24 mouse cellular contexts compared by ENCODE assay signal in the genomic region with DNA sequence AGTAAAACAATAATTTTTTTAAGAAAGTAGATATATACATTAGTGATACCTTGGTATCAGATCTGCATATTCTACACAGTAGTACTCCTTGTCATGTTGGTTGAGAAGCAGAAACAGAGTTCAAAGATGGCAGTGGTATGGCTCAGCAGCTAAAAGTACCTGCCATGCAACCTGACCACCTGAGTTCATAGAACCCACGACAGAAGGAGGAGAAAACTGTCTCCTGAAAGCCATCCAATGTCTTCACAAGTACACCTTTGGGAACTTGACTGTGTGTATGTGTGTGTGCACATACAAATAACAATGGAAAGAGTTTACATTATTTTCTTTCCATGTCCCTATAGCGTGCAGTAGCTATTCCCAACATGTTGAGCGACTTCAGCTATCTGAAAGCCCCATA. TPM values are rescaled to one million over a fixed set of nuclear protein-coding genes. Genes with fewer than 3 reads are reported as not detected.
DNase-seq lines count a peak whose midpoint lies in the region; ATAC-seq and TF ChIP-seq lines count a peak whose summit lies in the region.
"Had no signal": no experiment of that assay in that cellular context is flagged by ENCODE, and none has a peak within 500 bp of the region (broad histone marks: within the 10 kb centered on the region; RNA-seq: fewer than 3 reads in every experiment).

No protein-coding gene starts in this region.

- intact Hi-C loops in gastrocnemius, adult 2 months (cut with DNase I): no loop called here

- H3K9me3 ChIP-seq in intestine, postnatal 0 days (ENCODE audit: control insufficient read depth): no peaks in the 10 kb centered on the region
- H3K9me3 ChIP-seq in intestine, embryonic 15.5 days: no peaks in the 10 kb centered on the region
- no peaks in the 10 kb centered on the region for H3K9me3 ChIP-seq in liver, postnatal 0 days (ENCODE audit: low read length)
- no peaks in the 10 kb centered on the region for H3K9me3 ChIP-seq in lung, postnatal 0 days (ENCODE audit: low read length)
- H3K9me3 ChIP-seq: embryonic facial prominence, embryonic 15.5 days; forebrain, embryonic 12.5 days; hindbrain, embryonic 13.5 days had no signal

- no peak overlapping the region for H3K9ac ChIP-seq in intestine, postnatal 0 days (ENCODE audit: low read depth, low read length)
- H3K9ac ChIP-seq in intestine, embryonic 15.5 days: no peak overlapping the region
- H3K9ac ChIP-seq in liver, postnatal 0 days (replicated peaks): 0 out of 2 replicates have a peak overlapping the region, but pooled peaks have one; percentile 31
- no peak overlapping the region for H3K9ac ChIP-seq in lung, postnatal 0 days (replicated peaks; ENCODE audit: low read depth)
- H3K9ac ChIP-seq: embryonic facial prominence, embryonic 15.5 days; forebrain, embryonic 12.5 days; hindbrain, embryonic 13.5 days; lung, embryonic 14.5 days had no signal

- H3K4me2 ChIP-seq in intestine, postnatal 0 days (replicated peaks; ENCODE audit: low read depth): peak overlapping the region; percentile 68
- no peak overlapping the region for H3K4me2 ChIP-seq in intestine, embryonic 15.5 days (replicated peaks)
- peak overlapping the region; percentile 79 for H3K4me2 ChIP-seq in liver, postnatal 0 days (ENCODE audit: low read depth, low read length)
- no peak overlapping the region for H3K4me2 ChIP-seq in lung, postnatal 0 days (replicated peaks; ENCODE audit: low read depth, low read length)
- H3K4me2 ChIP-seq: forebrain, embryonic 12.5 days had no signal

- peak overlapping the region; percentile 83 for H3K4me3 ChIP-seq in gastrocnemius, adult 2 months
- peak overlapping the region; percentile 73 for H3K4me3 ChIP-seq in intestine, postnatal 0 days (ENCODE audit: low read depth, low read length)
- H3K4me3 ChIP-seq in intestine, embryonic 15.5 days (replicated peaks): no peak overlapping the region
- peak overlapping the region; percentile 86 for H3K4me3 ChIP-seq in brown adipose tissue, adult 24 weeks (ENCODE audit: insufficient read depth, low read depth, low read length)
- H3K4me3 ChIP-seq in liver, postnatal 0 days (ENCODE audit: low read depth, low read length): peak overlapping the region; percentile 85
- H3K4me3 ChIP-seq in lung, postnatal 0 days (ENCODE audit: low read depth, low read length): no peak overlapping the region
- H3K4me3 ChIP-seq: embryonic facial prominence, embryonic 15.5 days; forebrain, embryonic 12.5 days; hindbrain, embryonic 13.5 days had no signal

- H3K36me3 ChIP-seq in intestine, postnatal 0 days (ENCODE audit: control insufficient read depth, insufficient read depth): peaks cover 37% of the 10 kb centered on the region
- H3K36me3 ChIP-seq in intestine, embryonic 15.5 days: no peaks in the 10 kb centered on the region
- H3K36me3 ChIP-seq in liver, postnatal 0 days (replicated peaks; ENCODE audit: insufficient read depth, low read length): peaks cover 41% of the 10 kb centered on the region
- no peaks in the 10 kb centered on the region; the same call in 1 of the 2 replicates for H3K36me3 ChIP-seq in lung, postnatal 0 days (ENCODE audit: insufficient read depth, low read length)
- H3K36me3 ChIP-seq: embryonic facial prominence, embryonic 15.5 days; forebrain, embryonic 12.5 days; hindbrain, embryonic 13.5 days had no signal

- WGBS in intestine, postnatal 0 days: 84% methylated on average over 3 of the region's 3 CpGs
- 89% methylated on average over 3 of the region's 3 CpGs for WGBS in intestine, embryonic 15.5 days
- WGBS in liver, postnatal 0 days (ENCODE audit: insufficient replicate concordance): 78% methylated on average over 3 of the region's 3 CpGs
- 81% methylated on average over 3 of the region's 3 CpGs for WGBS in lung, postnatal 0 days

- H3K27ac ChIP-seq in gastrocnemius, adult 2 months: no peak overlapping the region
- H3K27ac ChIP-seq in intestine, postnatal 0 days (ENCODE audit: low read depth, low read length): no peak overlapping the region
- no peak overlapping the region for H3K27ac ChIP-seq in intestine, embryonic 15.5 days
- no peak overlapping the region for H3K27ac ChIP-seq in brown adipose tissue, adult 24 weeks (replicated peaks; ENCODE audit: low read depth, low read length)
- no peak overlapping the region for H3K27ac ChIP-seq in liver, postnatal 0 days (ENCODE audit: low read depth)
- no peak overlapping the region for H3K27ac ChIP-seq in lung, postnatal 0 days (ENCODE audit: low read length)
- H3K27ac ChIP-seq: embryonic facial prominence, embryonic 15.5 days; forebrain, embryonic 12.5 days; hindbrain, embryonic 13.5 days had no signal

- H3K27me3 ChIP-seq in intestine, postnatal 0 days (replicated peaks; ENCODE audit: control insufficient read depth, insufficient read depth, low read length): no peaks in the 10 kb centered on the region
- H3K27me3 ChIP-seq in intestine, embryonic 15.5 days (replicated peaks): no peaks in the 10 kb centered on the region
- H3K27me3 ChIP-seq in liver, postnatal 0 days (ENCODE audit: insufficient read depth, low read length): no peaks in the 10 kb centered on the region
- no peaks in the 10 kb centered on the region for H3K27me3 ChIP-seq in lung, postnatal 0 days (replicated peaks; ENCODE audit: insufficient read depth, low read length)
- H3K27me3 ChIP-seq: embryonic facial prominence, embryonic 15.5 days had no signal

- H3K4me1 ChIP-seq in intestine, postnatal 0 days (replicated peaks; ENCODE audit: control insufficient read depth, insufficient read depth, low read length): peaks cover 7% of the 10 kb centered on the region; the same call in 1 of the 2 replicates
- H3K4me1 ChIP-seq in intestine, embryonic 15.5 days (replicated peaks): no peaks in the 10 kb centered on the region
- H3K4me1 ChIP-seq in brown adipose tissue, adult 24 weeks (ENCODE audit: control insufficient read depth, insufficient read depth, insufficient read length, low read length): peaks cover 9% of the 10 kb centered on the region
- peaks cover 32% of the 10 kb centered on the region for H3K4me1 ChIP-seq in liver, postnatal 0 days (ENCODE audit: insufficient read depth)
- H3K4me1 ChIP-seq in lung, postnatal 0 days (ENCODE audit: insufficient read depth, low read depth, low read length): no peaks in the 10 kb centered on the region; the same call in 1 of the 2 replicates

- no peak for ATAC-seq in intestine, postnatal 0 days
- no peak for ATAC-seq in intestine, embryonic 15.5 days
- ATAC-seq in liver, postnatal 0 days: no peak
- ATAC-seq in lung, postnatal 0 days: no peak

- no peak for TF ChIP-seq EP300 in liver, postnatal 0 days (IDR thresholded peaks at IDR 0.05; ENCODE audit: low read depth)
- no peak for TF ChIP-seq EP300 in lung, postnatal 0 days (IDR thresholded peaks at IDR 0.05)

- DNase-seq in gastrocnemius, adult 2 months: no peak
- no peak for DNase-seq in gastrocnemius, adult 8-10 months (ENCODE audit: low spot score in 2 of 2)
- DNase-seq in liver, postnatal 0 days: no peak
- DNase-seq in cerebellum, adult 11-12 months: no peak
- no peak for DNase-seq in lung, postnatal 0 days (ENCODE audit: low spot score)
- DNase-seq: cerebellum, adult 9-10 months; kidney, adult 8-10 months; kidney, postnatal 4 days; layer of hippocampus, postnatal 36 days; lung, embryonic 14.5 days; thymus, adult 2 months had no signal

- TF ChIP-seq CTCF in gastrocnemius, adult 2 months (IDR thresholded peaks at IDR 0.05): no peak
- TF ChIP-seq CTCF in intestine, postnatal 0 days (IDR thresholded peaks at IDR 0.05; ENCODE audit: low read depth): no peak
- no peak for TF ChIP-seq CTCF in liver, postnatal 0 days (IDR thresholded peaks at IDR 0.05; ENCODE audit: low read depth)
- no peak for TF ChIP-seq CTCF in lung, postnatal 0 days (IDR thresholded peaks at IDR 0.05)

RNA-seq across cellular contexts. Expression of a gene that starts 2.2 kb away (rescaled TPM):
- total RNA-seq in gastrocnemius, adult 2 months (2021): 10 to 100 TPM; 60.6 to 85.4 TPM
- total RNA-seq in gastrocnemius, adult 8-10 months (2022): 100 to 1,000 TPM in 1 of 4 experiments, 10 to 100 TPM in 3; 54.2 to 107 (median 77.1) TPM
- polyA plus RNA-seq in intestine, postnatal 0 days (2015; fragmentation: Nextera tagmentation; extraction: Ambion mirVana): 2,008 and 2,179 TPM in 2 replicates
- polyA plus RNA-seq in intestine, embryonic 15.5 days (2015; fragmentation: Nextera tagmentation; extraction: Ambion mirVana): 367 and 406 TPM in 2 replicates
- polyA plus RNA-seq in brown adipose tissue, adult 24 weeks (2012; ENCODE audit: insufficient read depth, insufficient read length, missing spikeins): 1,264 and 2,088 TPM in 2 replicates
- 1,317 and 1,377 TPM in 2 replicates for polyA plus RNA-seq in liver, postnatal 0 days (2015; fragmentation: Nextera tagmentation; extraction: Ambion mirVana)
- polyA plus RNA-seq in lung, postnatal 0 days (2015; fragmentation: Nextera tagmentation; extraction: Ambion mirVana): 655 and 745 TPM in 2 replicates

RNA-seq across cellular contexts. Expression of a gene that starts 10.8 kb away (rescaled TPM):
- total RNA-seq in gastrocnemius, adult 2 months (2021): not detected
- not detected for total RNA-seq in gastrocnemius, adult 8-10 months (2022)
- 0.10 TPM in 1 of 2 replicates, not detected in the other for polyA plus RNA-seq in intestine, postnatal 0 days (2015; fragmentation: Nextera tagmentation; extraction: Ambion mirVana)
- polyA plus RNA-seq in intestine, embryonic 15.5 days (2015; fragmentation: Nextera tagmentation; extraction: Ambion mirVana): 0.09 TPM in 1 of 2 replicates, not detected in the other
- not detected in 2 replicates for polyA plus RNA-seq in brown adipose tissue, adult 24 weeks (2012; ENCODE audit: insufficient read depth, insufficient read length, missing spikeins)
- polyA plus RNA-seq in liver, postnatal 0 days (2015; fragmentation: Nextera tagmentation; extraction: Ambion mirVana): not detected in 2 replicates
- polyA plus RNA-seq in lung, postnatal 0 days (2015; fragmentation: Nextera tagmentation; extraction: Ambion mirVana): not detected in 2 replicates
- total RNA-seq: adrenal gland, adult 2 months; granulocyte monocyte progenitor cell, adult 5-6 weeks; layer of hippocampus, postnatal 36 days; left cerebral cortex, postnatal 36 days; monocyte, adult 5-6 weeks had no signal
- polyA plus RNA-seq: adrenal gland, adult 2 months; embryonic facial prominence, embryonic 15.5 days; forebrain, embryonic 12.5 days; hindbrain, embryonic 13.5 days; lung, embryonic 14.5 days; neural tube, embryonic 14.5 days had no signal

RNA-seq across cellular contexts. Expression of a gene that starts 31.5 kb away (rescaled TPM):
- total RNA-seq in gastrocnemius, adult 2 months (2021): 1 to 10 TPM; 5.7 to 6.3 TPM
- 1 to 10 TPM; 5.4 to 6.4 (median 6.1) TPM for total RNA-seq in gastrocnemius, adult 8-10 months (2022)
- polyA plus RNA-seq in intestine, postnatal 0 days (2015; fragmentation: Nextera tagmentation; extraction: Ambion mirVana): 3.7 and 3.8 TPM in 2 replicates
- polyA plus RNA-seq in intestine, embryonic 15.5 days (2015; fragmentation: Nextera tagmentation; extraction: Ambion mirVana): 8.5 TPM in 2 replicates
- polyA plus RNA-seq in brown adipose tissue, adult 24 weeks (2012; ENCODE audit: insufficient read depth, insufficient read length, missing spikeins): 6.1 and 7.8 TPM in 2 replicates
- polyA plus RNA-seq in liver, postnatal 0 days (2015; fragmentation: Nextera tagmentation; extraction: Ambion mirVana): 1.6 and 2.2 TPM in 2 replicates
- polyA plus RNA-seq in lung, postnatal 0 days (2015; fragmentation: Nextera tagmentation; extraction: Ambion mirVana): 4.1 and 4.3 TPM in 2 replicates

RNA-seq across cellular contexts. Expression of a gene that starts 36.3 kb away (rescaled TPM):
- total RNA-seq in gastrocnemius, adult 2 months (2021): not detected
- total RNA-seq in gastrocnemius, adult 8-10 months (2022): not detected
- polyA plus RNA-seq in intestine, postnatal 0 days (2015; fragmentation: Nextera tagmentation; extraction: Ambion mirVana): 0.04 and 0.05 TPM in 2 replicates
- not detected in 2 replicates for polyA plus RNA-seq in intestine, embryonic 15.5 days (2015; fragmentation: Nextera tagmentation; extraction: Ambion mirVana)
- not detected in 2 replicates for polyA plus RNA-seq in brown adipose tissue, adult 24 weeks (2012; ENCODE audit: insufficient read depth, insufficient read length, missing spikeins)
- 0.14 and 0.18 TPM in 2 replicates for polyA plus RNA-seq in liver, postnatal 0 days (2015; fragmentation: Nextera tagmentation; extraction: Ambion mirVana)
- polyA plus RNA-seq in lung, postnatal 0 days (2015; fragmentation: Nextera tagmentation; extraction: Ambion mirVana): not detected in 2 replicates
- total RNA-seq: adrenal gland, adult 2 months; granulocyte monocyte progenitor cell, adult 5-6 weeks; left cerebral cortex, postnatal 36 days; megakaryocyte-erythroid progenitor cell, adult 5-6 weeks; monocyte, adult 5-6 weeks had no signal
- polyA plus RNA-seq: adrenal gland, adult 2 months; forebrain, embryonic 12.5 days; hindbrain, embryonic 13.5 days; lung, embryonic 14.5 days; stomach, embryonic 14.5 days had no signal

RNA-seq across cellular contexts. Expression of a gene that starts 36.4 kb away (rescaled TPM):
- not detected for total RNA-seq in gastrocnemius, adult 2 months (2021)
- total RNA-seq in gastrocnemius, adult 8-10 months (2022): not detected
- polyA plus RNA-seq in intestine, postnatal 0 days (2015; fragmentation: Nextera tagmentation; extraction: Ambion mirVana): not detected in 2 replicates
- polyA plus RNA-seq in intestine, embryonic 15.5 days (2015; fragmentation: Nextera tagmentation; extraction: Ambion mirVana): not detected in 2 replicates
- not detected in 2 replicates for polyA plus RNA-seq in brown adipose tissue, adult 24 weeks (2012; ENCODE audit: insufficient read depth, insufficient read length, missing spikeins)
- not detected in 2 replicates for polyA plus RNA-seq in liver, postnatal 0 days (2015; fragmentation: Nextera tagmentation; extraction: Ambion mirVana)
- not detected in 2 replicates for polyA plus RNA-seq in lung, postnatal 0 days (2015; fragmentation: Nextera tagmentation; extraction: Ambion mirVana)
- total RNA-seq: adrenal gland, adult 2 months; granulocyte monocyte progenitor cell, adult 5-6 weeks; layer of hippocampus, postnatal 36 days; left cerebral cortex, postnatal 36 days; megakaryocyte-erythroid progenitor cell, adult 5-6 weeks had no signal
- polyA plus RNA-seq: adrenal gland, adult 2 months; embryonic facial prominence, embryonic 15.5 days; forebrain, embryonic 12.5 days; hindbrain, embryonic 13.5 days; lung, embryonic 14.5 days; neural tube, embryonic 14.5 days; stomach, embryonic 14.5 days; thymus, adult 2 months had no signal

Comparison
In these comparisons a context has a peak if more than half of its experiments do, and no peak if none do; other contexts are left out.
1. H3K4me3 ChIP-seq: peak in gastrocnemius, adult 2 months (single experiment), intestine, postnatal 0 days (single experiment), brown adipose tissue, adult 24 weeks (single experiment) and liver, postnatal 0 days (single experiment); none in intestine, embryonic 15.5 days (single experiment) and lung, postnatal 0 days (single experiment).
2. H3K4me2 ChIP-seq: peak in intestine, postnatal 0 days (single experiment) and liver, postnatal 0 days (single experiment); none in intestine, embryonic 15.5 days (single experiment) and lung, postnatal 0 days (single experiment).